Mouse (Mus musculus) cerebellum, postnatal 10 days (tissue): ENCODE data around the gene Cntnap1.

ENCODE experiments used
- DNase-seq, 2 experiments: peaks; one replicate each; pipeline ENCODE4 v3.0.0; 2021; ENCODE audit warnings: mixed read lengths in 2 of 2

The Cntnap1 gene

DNA sequence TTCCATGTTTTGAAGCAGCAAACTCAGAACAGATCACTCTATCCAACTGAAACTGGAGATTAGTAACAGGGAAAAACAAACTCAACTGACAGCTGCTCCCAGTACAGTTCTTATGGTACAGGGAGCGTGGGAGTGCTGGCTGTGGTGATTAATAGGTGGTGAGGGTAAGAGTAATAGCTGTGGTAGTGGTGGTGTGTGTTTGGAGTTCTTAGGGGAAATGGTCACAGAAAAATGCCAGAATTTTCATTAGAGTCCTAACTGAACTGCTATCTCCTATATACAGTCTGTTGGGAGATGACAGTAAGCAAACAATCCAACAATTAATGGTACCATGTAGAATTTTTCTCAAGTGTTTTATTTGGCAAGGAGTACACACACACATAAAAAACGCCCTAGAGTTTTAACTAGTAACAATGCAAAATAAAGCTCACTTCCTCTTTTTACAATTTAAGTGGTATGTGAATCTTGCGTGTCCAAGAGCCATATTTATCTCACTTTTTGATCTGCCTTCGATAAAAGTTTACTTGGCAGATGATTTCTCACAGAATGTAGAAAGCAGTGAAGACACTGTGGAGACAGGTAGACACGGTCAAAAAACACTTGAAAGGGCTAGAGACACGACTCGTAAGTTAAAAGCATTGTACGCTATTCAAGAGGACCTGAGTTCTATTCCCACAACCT lies 51.1 kb downstream of the Cntnap1 start:
- no peak for DNase-seq

DNA sequence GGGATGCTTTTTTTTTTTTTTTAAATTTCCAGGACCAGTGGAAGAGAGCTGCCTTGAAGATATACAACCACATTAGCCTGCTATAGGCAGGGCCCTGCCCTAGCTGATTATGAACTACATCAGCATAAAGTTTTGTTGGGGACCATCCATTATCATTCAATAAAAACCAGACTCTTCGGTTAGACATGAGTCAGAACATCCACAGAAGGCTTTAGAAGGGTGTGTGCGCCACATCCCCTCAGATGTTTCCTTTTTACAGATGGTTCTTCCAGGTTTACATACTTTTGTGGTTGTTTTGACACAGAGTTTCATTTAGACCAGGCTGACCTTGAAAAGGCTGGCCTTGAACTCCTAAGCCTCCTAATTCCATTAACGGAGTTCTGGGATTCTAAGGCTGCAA lies 54.0 kb downstream of the Cntnap1 start:
- DNase-seq = no peak

DNA sequence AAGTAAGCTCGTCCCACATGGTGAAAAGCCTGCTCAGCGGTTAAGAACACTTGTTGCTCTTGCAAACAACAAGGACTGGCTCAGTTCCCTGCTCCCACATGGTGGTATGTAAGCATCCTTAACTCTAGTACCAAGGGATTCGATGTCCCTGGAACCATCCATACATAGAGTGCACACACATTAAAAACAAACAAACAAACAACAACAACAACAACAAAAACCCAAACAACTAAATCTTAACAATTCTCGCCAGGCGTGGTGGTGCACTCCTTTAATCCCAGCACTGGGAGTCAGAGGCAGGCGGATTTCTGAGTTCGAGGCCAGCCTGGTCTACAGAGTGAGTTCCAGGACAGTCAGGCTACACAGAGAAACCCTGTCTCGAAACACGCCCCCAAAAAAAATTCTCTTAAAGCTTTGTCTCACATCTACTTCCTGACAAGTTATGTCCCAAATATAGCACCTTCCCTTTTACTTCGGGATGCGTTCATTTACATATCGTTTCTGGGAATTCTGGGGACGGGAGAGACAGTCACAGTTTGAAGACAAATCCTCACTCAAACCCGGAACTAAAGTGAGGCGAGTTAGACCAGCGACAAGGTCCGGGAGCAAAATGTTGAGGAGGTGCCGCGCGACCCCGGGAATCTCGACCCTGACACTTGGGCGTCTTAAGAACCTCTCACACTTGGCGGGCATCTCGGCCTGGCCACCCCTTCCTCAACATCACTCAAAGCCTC lies 55.2 kb downstream of the Cntnap1 start:
- DNase-seq = peak in 1 of 2 experiments; percentile 23

DNA sequence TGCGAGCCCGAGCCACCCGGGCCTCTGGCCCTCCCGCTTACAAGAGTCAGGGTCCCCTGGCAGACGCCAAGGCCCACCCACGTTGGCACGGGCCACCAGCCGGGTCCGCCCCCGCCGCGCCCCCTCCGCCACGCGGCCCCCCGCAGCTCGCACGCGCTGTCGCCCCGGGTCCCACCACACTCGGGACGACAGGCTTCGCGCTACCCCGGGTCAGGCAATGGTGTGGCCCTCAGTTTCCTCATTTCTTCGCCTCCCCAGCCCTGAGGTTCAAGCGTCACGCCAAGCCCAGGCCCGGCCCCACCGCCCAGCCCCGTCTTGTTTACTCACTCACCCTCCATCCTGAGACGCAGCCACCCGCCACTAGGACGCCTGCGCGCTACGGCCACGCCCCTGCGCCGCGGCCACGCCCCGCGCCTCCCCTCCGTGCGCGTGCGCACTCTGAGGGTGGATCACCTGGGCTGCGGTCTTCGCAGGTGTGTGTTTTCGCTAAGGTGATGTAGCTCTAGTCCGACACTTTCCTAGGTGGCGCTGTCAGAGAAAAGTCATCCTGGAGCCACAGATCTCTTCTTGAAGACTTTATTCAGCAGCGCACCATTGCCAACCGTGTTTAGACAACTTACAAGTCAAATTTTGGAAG lies 55.9 kb downstream of the Cntnap1 start, which contains the start of gene Ezh1:
TSS of gene Ezh1 (minus strand) at position 399 of the 637 bp plus-strand sequence.
- peak; percentile 95 for DNase-seq

DNA sequence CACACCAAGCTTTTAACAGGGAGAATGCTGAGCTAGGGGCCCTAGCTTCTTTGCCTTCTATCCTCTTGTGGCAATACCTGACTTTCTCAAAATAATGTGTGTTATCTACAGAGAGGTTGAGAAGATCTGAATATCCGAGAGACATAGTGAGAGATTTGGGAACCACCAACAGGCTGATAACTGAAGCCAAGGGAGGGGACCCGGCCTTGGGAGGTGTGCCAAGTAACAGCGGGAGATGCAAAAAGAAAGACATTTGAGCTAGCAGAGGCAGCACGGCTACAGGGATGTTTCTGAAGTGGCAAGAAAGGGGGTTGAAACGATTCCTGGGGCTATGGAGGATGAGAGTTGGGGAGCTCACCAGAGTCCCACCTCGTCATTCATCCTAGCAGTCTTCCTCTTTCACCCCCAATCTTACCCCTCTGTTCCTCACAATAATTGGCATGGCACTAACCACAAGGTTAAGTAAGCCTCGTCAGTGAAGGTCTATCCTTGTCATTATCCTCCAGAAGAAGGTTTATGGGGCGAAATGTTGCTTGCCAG lies 59.1 kb downstream of the Cntnap1 start:
- peak; percentile 77 to 81 for DNase-seq

DNA sequence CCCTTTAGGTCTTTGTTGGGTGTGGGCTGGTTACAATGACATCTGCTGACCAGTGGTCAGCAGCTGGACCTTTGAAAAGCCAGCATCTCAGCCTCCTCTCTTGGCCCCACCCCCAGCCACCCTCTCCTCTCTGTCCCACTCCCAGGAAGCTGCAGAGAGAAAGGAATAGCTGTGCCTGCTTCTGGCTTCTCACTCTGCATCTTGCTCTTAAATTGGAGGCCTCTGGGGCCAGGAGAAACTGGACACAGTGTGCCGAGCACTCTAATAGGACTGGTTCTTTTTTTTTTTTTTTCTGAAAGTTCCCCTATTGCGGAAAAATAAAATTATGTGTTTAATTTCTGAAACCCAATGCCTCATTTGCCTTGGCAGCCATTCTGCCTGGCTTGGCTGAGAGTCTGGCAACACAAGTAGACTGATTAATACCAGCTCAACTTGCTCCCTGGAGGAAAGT lies 59.8 kb downstream of the Cntnap1 start:
- peak; percentile 36 to 46 for DNase-seq

DNA sequence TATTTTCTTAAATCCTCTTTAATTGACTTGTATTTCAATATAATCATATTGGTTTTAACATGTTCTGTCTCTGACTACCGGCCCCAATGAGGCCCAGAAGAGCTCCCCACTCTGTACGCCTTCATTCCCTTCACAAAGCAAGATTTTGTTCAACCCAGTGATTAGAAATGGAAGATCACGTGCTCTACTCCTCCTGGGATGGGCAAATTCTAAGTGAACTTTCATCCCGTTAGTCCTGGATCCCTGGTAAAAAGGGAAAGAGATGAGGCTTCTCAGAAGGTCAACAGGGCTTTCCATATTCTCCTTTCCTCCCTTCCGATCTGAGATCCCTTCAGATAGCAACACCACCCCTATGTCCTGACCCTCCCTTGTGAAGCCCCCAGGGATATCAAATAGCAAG lies 60.2 kb downstream of the Cntnap1 start:
- DNase-seq = no peak

DNA sequence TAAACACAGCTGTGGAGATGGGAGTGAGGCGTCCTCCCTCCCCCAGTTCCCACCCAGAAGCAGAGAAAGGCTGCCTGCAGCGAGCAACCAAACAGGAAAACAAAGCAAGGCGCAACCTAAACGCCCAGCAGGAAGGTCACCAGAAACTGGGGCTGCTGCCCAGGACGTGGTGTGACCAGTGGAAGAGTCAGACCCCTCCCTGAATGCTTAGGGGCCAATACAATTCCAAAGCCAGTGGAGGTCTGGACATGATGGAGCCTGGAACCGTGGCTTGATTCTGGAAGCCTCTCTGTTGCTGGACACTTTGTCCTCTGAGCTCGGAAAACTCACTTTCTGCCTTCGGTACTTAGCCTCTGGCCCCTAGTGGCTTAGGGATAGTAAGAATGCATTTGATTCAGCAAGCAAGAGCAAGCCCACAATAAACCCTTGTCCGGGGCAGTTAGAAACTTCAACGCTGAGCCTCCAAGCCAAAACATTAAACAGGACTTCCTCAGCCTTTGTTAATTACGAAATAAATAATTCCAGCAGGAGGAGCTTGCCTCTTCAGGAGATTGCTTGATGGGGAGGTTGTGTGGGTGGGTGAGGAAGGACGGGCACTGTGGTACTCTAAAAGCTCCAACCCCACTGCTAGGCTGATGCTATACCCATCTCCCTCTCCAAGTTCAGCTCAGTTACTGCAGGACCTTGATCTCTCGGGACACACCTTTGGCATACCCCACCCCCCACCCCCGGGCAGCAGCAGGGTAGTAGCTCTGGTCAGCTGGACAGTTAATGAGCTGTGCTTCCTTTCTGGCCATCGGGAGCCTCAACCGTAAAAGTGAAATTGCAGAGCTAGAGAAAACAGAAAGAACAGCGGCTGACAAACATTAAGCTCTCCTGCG lies 60.9 kb downstream of the Cntnap1 start:
- DNase-seq = peak in 1 of 2 experiments; percentile 29

DNA sequence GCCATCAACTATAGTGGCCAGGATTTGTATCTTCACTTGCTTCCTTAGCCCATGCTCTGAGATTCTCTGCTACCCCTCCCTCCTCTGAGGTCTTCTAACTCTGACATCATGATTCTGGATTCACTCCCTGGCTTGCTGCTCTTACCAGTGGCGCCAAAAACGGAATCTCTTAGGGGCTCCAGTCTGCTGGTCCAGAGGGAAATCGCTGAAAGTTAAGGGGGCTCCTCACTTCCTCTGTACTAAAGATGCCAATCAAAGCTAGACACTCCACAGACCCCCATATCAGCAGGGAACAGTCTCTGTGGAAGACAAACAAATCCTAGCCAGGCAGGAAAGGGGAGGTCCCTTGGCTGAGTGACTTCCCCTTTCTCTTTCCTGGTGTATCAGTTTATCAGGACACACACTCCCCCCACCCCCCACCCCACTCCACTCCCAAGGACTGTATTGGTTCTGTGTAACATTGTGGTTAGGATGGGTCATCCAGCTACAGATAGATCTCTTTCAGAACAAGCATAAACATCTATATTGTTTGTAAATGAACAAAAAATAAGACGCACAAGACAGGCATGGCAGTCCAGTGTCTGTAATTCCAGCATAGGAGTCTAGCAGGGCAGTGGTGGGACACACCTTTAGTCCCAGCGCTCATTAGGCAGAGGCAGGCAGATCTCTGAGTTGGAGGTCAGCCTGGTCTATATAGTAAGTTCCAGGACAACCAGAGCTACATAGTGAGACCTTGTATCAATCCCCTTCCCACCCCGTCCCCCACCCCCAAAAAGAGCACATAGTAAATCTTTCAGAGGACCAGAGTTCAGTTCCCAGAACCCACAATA lies 61.9 kb downstream of the Cntnap1 start:
- DNase-seq = no peak

DNA sequence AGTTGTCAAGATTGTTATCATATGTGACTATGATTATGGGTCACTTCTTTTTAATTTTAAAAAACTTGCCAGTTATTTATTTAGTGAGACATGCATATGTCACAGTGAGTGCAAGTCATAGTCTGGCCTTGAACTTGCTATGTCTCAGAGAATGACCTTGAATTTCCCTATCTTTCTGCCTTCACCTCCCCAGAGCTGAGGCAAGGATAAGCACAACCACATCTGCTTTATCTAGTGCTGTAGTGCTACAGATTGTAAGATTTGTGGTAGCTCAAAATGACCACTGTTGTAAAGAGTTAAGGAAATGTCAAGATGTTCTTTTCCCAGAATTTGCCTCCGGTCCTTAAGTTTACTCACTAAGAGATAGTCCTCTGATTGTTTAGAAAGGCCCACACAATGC lies 62.9 kb downstream of the Cntnap1 start:
- DNase-seq = no peak

DNA sequence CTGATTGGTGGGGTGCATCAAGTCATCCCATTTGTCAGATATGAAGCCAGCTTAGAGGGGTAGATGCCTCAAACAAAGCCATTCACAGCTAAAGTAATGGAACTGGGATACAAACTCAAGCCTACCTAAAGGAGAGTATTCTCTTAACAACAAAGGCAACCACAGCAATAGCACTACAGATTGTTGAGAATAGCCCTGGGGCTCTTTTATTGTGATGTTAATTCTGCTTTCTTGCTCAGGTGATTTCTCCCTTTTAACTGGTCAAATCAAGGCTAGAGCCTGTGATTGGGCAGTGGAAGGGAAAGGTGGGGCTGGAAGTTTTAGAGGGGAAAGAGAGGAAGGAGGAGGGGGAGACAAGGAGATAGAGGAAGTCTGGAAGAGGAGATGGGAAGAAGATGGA lies 63.8 kb downstream of the Cntnap1 start:
- no peak for DNase-seq

DNA sequence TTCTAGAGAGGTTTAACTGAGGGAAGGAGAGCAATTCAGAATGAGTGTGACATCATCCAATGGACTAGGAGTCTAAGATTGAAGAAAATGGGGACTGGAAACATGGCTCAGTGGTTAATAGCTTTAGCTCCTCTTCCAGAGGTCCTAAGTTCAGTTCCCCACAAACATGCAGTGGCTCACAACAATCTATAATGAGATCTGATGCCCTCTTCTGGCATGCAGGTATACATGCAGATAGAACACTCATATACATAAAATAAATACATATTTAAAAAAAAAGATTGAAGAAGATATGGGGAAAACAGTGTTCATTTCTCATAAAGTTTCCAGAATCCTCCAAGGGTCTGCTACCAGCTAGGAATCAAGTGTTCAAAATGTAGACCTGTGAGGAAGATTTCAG lies 65.1 kb downstream of the Cntnap1 start:
- no peak for DNase-seq

DNA sequence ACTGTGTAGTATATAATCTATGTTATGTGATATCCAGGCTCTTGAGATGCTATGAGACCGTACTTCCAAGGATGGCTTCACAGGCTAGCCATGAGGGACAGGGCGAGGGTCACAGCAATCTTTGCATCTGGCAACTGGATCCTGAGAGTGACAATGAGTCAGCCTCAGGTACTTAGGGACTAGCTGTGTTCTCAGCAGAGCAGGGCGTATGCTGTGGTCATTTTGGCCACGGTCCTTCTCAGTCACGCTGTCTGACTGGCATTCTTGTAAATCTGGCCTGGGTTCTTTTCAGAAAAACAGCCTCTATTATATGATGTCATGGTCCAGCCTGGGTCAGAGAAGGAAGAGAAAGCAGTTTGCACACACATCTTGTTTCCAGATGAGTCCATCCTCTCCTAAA lies 66.5 kb downstream of the Cntnap1 start:
- DNase-seq = no peak

DNA sequence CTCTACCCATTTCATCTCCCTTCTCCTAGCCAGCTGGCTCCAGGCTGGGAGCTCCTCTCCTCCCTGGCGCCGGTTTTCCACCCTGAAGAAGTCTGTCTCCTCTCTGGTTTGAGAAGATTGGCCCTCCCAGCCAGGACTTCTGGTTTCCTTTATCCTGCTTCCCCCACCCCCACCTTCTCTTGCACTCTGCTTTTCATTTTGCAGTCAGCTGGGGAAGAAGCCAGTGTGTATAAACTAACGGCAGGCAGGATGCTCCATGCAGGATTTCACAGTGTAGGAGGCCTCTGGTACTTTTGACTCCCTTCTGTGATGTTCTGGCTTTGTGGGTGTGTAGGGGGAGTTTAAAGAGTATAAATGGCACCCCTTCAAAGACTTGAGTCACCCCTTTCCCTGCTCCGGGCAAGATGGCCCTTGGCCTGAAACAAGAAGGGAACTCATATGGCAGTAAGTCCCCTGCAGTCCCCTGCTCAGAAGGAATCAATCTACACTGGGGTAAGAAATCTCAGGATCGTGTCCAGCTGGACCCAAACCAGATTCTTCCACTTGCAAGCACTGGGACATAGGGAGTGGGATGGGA lies 67.8 kb downstream of the Cntnap1 start:
- DNase-seq = peak; percentile 61 to 74
